Mouse (Mus musculus): ENCODE measurements around the gene Gm27235. TPM values are rescaled to one million over a fixed set of nuclear protein-coding genes. Genes with fewer than 3 reads are reported as not detected.
"Not testable (repeated sequence)": the region's sequence is repeated elsewhere in the genome, so short reads cannot be mapped to it uniquely, and the experiment has no call there.

The Gm27235 gene
- polyA plus RNA-seq (2015; fragmentation: Nextera tagmentation; extraction: Ambion mirVana) = not detected in 2 replicates

- Histone ChIP-seq H3K9ac (no peak within 1 kb of the TSS), H3K27ac (no peak within 1 kb of the TSS), H3K4me3 (no peak within 1 kb of the TSS), H3K36me3 (replicated peaks) (no peaks in the 10 kb centered on the region), H3K27me3 (replicated peaks) (no peaks in the 10 kb centered on the region), H3K4me1 (no peaks in the 10 kb centered on the region), H3K9me3 (peaks cover 9% of the 10 kb centered on the region; the same call in 1 of the 2 replicates), H3K4me2 (no peak within 1 kb of the TSS)
- 88% methylated on average over 3 of the region's 3 CpGs for WGBS
- no peak for ATAC-seq (replicated peaks)
These were observed at the start of gene Gm27235, which contains the start of gene D730048I06Rik for GRCm38 (mm10) chr9:35790001-35790400. TSS of gene Gm27235 (minus strand) at chr9:35790101. TSS of gene D730048I06Rik (minus strand) at chr9:35790112.

DNA sequence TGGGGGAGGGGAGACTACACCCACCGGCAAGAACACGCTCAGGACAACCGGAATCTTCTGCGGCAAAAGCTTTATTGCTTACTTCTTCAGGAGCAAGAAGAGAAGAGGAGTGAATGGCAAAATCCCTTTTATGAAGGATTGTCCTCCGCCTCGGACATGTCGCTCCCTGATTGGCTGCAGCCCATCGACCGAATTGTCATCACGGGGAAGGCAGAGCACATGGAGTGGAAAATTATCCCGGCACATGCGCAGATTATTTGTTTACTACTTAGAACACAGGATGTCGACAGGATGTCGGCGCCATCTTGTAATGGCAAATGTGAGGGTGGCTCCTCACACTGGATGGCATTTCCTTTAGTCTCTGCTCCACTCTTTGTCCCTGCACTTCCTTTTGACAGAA is 28.0 kb upstream of the Gm27235 start:
- not testable (repeated sequence) for H3K27ac ChIP-seq; H3K9me3 ChIP-seq; H3K4me2 ChIP-seq; H3K36me3 ChIP-seq (replicated peaks); H3K4me1 ChIP-seq; H3K27me3 ChIP-seq (replicated peaks); H3K9ac ChIP-seq; H3K4me3 ChIP-seq; ATAC-seq (replicated peaks)
- WGBS = 95% methylated on average over 15 of the region's 15 CpGs

DNA sequence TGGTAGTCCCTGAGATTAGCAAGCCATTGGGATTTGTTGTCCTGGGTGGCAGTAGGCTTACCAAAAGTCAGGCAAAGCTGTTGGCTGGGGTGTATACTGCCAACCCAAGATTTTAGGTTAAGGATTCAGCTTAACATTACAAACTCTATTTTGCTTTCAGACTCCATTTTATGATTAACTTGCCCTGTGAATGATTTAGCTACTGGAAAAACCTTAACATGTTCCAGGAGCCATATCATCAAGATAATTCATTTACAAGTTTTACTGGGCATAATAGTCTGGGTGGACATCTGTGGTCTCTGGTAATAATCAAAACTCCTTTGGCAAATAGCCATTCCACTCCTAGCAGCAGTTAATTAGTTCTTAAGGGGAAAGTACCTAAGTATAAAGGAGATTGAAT is 8.2 kb upstream of the Gm27235 start:
- H3K9ac ChIP-seq = no peak overlapping the region
- H3K4me1 ChIP-seq = no peaks in the 10 kb centered on the region
- H3K4me3 ChIP-seq = no peak overlapping the region
- H3K36me3 ChIP-seq (replicated peaks) = no peaks in the 10 kb centered on the region
- H3K9me3 ChIP-seq = peaks cover 7% of the 10 kb centered on the region; the same call in 1 of the 2 replicates
- H3K4me2 ChIP-seq = no peak overlapping the region
- no peaks in the 10 kb centered on the region for H3K27me3 ChIP-seq (replicated peaks)
- no peak for ATAC-seq (replicated peaks)
- H3K27ac ChIP-seq = no peak overlapping the region

GRCm38 (mm10) chr9:35778009-35778408 is 11.9 kb downstream of the Gm27235 start, which contains the start of gene Gm17727:
TSS of gene Gm17727 (minus strand) at chr9:35778109.
- H3K9ac ChIP-seq = no peak within 1 kb of the TSS
- no peak within 1 kb of the TSS for H3K4me2 ChIP-seq
- ATAC-seq (replicated peaks) = no peak
- no peak within 1 kb of the TSS for H3K27ac ChIP-seq
- H3K27me3 ChIP-seq (replicated peaks) = no peaks in the 10 kb centered on the region
- WGBS = 67% methylated on average over 3 of the region's 3 CpGs
- H3K4me1 ChIP-seq = no peaks in the 10 kb centered on the region
- H3K36me3 ChIP-seq (replicated peaks) = no peaks in the 10 kb centered on the region
- no peaks in the 10 kb centered on the region; the same call in none of the 2 replicates for H3K9me3 ChIP-seq
- H3K4me3 ChIP-seq = no peak within 1 kb of the TSS

GRCm38 (mm10) chr9:35756843-35757242 is 33.1 kb downstream of the Gm27235 start:
- no peaks in the 10 kb centered on the region for H3K36me3 ChIP-seq (replicated peaks)
- 0 out of 2 replicates have a peak, but pooled peaks cover 5% of the 10 kb centered on the region for H3K9me3 ChIP-seq
- H3K4me3 ChIP-seq = no peak overlapping the region
- no peak overlapping the region for H3K27ac ChIP-seq
- no peak for ATAC-seq (replicated peaks)
- no peak overlapping the region for H3K9ac ChIP-seq
- no peak overlapping the region for H3K4me2 ChIP-seq
- no peaks in the 10 kb centered on the region for H3K4me1 ChIP-seq
- no peaks in the 10 kb centered on the region for H3K27me3 ChIP-seq (replicated peaks)

DNA sequence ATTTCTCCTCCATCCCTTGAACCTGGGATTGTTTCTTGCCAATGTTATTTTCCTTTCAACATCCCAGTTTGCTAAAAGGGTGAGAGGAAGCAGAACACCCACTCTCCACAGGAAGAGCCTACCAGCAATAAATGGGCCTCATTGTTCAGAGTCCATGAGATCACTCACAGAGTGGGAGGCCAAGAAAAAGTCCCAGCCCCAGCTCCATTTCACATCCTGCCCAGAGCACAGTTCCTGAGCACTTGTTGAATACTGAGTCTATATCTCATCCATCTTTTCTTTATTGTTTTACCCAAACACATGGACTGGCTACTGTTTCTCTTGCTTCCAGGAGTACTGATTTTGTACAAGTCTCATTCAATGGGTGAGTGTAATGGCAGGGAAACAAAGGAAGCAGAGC is 49.2 kb downstream of the Gm27235 start, which contains the start of gene Gm17677:
Gene Gm17677 (plus strand): TSS at position 301 of the 400 bp plus-strand sequence.
- no peaks in the 10 kb centered on the region for H3K36me3 ChIP-seq (replicated peaks)
- no peak within 1 kb of the TSS for H3K4me3 ChIP-seq
- no peaks in the 10 kb centered on the region for H3K27me3 ChIP-seq (replicated peaks)
- H3K9me3 ChIP-seq = no peaks in the 10 kb centered on the region
- H3K4me2 ChIP-seq = no peak within 1 kb of the TSS
- no peak within 1 kb of the TSS for H3K9ac ChIP-seq
- H3K4me1 ChIP-seq = no peaks in the 10 kb centered on the region
- ATAC-seq (replicated peaks) = no peak
- no peak within 1 kb of the TSS for H3K27ac ChIP-seq

Other genes with a start within 250 kb of the Gm27235 start
- gene Ddx25, start 231.6 kb downstream of the Gm27235 start, polyA plus RNA-seq (2015; fragmentation: Nextera tagmentation; extraction: Ambion mirVana) = 27.9 and 30.0 TPM in 2 replicates
- 14.8 and 16.0 TPM in 2 replicates for gene Pus3, start 231.5 kb downstream of the Gm27235 start, polyA plus RNA-seq (2015; fragmentation: Nextera tagmentation; extraction: Ambion mirVana)
- gene Pate2, start 219.8 kb downstream of the Gm27235 start, polyA plus RNA-seq (2015; fragmentation: Nextera tagmentation; extraction: Ambion mirVana) = 1.2 TPM in 2 replicates
- gene Hyls1, start 219.7 kb downstream of the Gm27235 start, polyA plus RNA-seq (2015; fragmentation: Nextera tagmentation; extraction: Ambion mirVana) = 14.5 and 16.3 TPM in 2 replicates
- gene Pate4, start 178.2 kb downstream of the Gm27235 start, polyA plus RNA-seq (2015; fragmentation: Nextera tagmentation; extraction: Ambion mirVana) = not detected in 2 replicates
- gene Pate3, start 141.9 kb downstream of the Gm27235 start, polyA plus RNA-seq (2015; fragmentation: Nextera tagmentation; extraction: Ambion mirVana) = not detected in 2 replicates
- gene Pate1, start 102.7 kb downstream of the Gm27235 start, polyA plus RNA-seq (2015; fragmentation: Nextera tagmentation; extraction: Ambion mirVana) = not detected in 2 replicates
- not detected in 2 replicates for gene Gm17677, start 49.1 kb downstream of the Gm27235 start, polyA plus RNA-seq (2015; fragmentation: Nextera tagmentation; extraction: Ambion mirVana)
- gene Gm17727, start 12.0 kb downstream of the Gm27235 start, polyA plus RNA-seq (2015; fragmentation: Nextera tagmentation; extraction: Ambion mirVana) = not detected in 2 replicates
- not detected in 2 replicates for gene D730048I06Rik, start within 50 bp of the Gm27235 start, polyA plus RNA-seq (2015; fragmentation: Nextera tagmentation; extraction: Ambion mirVana)
- gene 9230110F15Rik, start 54.0 kb upstream of the Gm27235 start, polyA plus RNA-seq (2015; fragmentation: Nextera tagmentation; extraction: Ambion mirVana) = not detected in 2 replicates
- gene 9230113P08Rik, start 118.3 kb upstream of the Gm27235 start, polyA plus RNA-seq (2015; fragmentation: Nextera tagmentation; extraction: Ambion mirVana) = not detected in 2 replicates